Mouse (Mus musculus) spleen, postnatal 0 days (tissue): ENCODE measurements around the gene Ptger3. TPM values are rescaled to one million over a fixed set of nuclear protein-coding genes. Genes with fewer than 3 reads are reported as not detected.

ENCODE experiments used
- microRNA counts: library from miRNA; unstranded; fragments of <30 nt; microRNA quantifications from one replicate; lab custom pipeline; 2015
- polyA plus RNA-seq: library from polyadenylated mRNA; unstranded; fragments of >200 nt; fragmentation: Nextera tagmentation; extraction: Ambion mirVana; gene quantifications from 2 replicates; pipeline ENCODE4 v1.2.1, GENCODE M21; 2015

Gene Ptger3
- 6.1 and 6.5 TPM in 2 replicates for polyA plus RNA-seq

GRCm38 (mm10) chr3:157566725-157567565 lies at the start of gene Ptger3:
Gene Ptger3, plus strand, starts transcription at chr3:157566892.

DNA sequence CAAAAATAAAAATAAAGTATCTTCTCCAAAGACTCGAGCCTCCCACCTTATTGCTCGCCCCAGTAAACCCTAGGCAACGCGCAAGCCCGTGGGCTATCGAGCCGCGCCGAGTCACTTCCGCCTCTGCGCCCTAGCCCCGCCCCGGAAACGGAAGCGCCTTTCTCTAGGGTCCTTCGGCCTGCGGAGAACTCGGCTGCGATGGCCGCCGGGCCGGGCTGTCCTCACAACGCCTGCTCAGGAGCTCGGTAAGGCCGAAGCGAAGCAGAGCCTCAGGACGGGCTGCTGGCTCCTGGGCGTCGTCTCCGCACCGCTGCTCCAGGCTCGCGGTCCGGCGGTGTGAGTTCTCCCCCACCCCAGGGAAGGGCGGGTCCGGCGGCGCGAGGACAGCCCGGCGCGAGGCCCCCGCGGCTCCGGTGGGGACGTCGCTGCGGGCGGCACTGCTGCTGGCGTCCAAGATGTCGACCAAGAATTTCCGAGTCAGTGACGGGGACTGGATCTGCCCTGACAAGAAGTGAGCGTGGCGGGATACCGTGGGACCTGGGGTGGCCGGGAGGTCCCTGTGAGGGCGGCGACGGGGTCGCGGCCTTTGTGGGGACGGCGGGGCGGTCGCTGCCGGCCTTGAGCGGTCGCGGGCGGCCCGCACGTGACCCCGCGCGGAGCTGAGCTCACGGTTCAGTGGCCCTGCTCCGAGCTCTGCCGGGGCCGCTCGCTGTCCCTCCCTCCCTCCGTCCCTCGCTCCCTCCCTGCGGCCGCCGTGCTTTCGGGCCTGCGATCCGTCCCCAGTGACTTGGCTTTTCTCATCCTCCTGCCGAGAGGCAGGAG lies 32.5 kb upstream of the Ptger3 start, which contains the start of gene Zranb2:
Gene Zranb2, plus strand, starts transcription at position 197 of the 822 bp plus-strand sequence.

MicroRNA genes within 50 kb of the gene (microRNA counts, 519-probe panel; counts per million panel counts)
- microRNA mmu-miR-186 (lab: Ali Mortazavi, UCI), result 88.3 counts per million

Other genes with a start within 250 kb of the Ptger3 start
- 60.8 and 65.7 TPM in 2 replicates for gene Zranb2, start 32.7 kb upstream of the Ptger3 start, polyA plus RNA-seq